ENCODE assay signal across 8 mouse cellular contexts in the genomic region with DNA sequence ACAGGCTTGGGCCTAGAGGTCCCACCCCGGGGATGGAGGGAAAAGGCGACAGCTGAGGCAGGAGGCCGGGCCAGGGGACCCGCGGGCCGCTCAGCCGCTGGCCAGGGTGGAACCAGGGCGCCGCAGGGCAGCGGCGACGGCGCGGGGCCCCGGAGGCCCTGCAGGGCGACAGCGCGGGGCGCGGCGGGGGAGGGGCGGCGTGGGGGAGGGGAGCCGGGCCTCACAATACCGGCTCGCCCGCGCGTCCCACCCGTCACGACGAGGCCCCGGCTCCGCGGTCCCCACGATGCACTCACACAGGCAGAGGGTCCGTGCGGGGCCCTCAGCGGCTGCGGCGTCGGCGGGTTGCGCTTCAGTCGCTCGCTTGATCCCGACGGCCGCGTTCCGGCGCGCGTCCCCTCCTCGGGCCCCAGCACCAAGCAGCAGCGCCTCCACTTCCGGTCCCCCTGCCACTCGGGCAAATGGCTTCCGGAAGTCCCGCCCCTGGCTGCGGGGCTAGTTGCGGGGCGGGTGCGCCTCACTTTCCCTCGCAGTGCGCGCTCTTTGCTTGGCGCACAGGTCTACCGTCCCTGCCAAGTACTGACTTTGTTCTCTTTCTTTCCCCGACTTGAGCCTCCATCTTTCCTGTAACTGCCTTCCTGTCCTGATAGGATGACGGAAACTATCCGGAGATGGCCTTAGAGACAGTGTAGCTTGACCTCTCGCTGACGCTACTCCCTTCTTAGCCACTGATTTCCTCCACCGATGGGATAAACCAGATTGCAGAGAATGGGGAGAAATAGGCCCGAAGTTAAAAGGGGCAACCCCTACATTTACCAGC. TPM values are rescaled to one million over a fixed set of nuclear protein-coding genes. Genes with fewer than 3 reads are reported as not detected.
DNase-seq lines count a peak whose midpoint lies in the region; ATAC-seq and TF ChIP-seq lines count a peak whose summit lies in the region.

No protein-coding gene starts in this region.

- TF ChIP-seq CTCF in Patski (IDR thresholded peaks at IDR 0.05): no peak

- WGBS in hindbrain, embryonic 15.5 days: under 1% methylated on average over 49 of the region's 76 CpGs

- ATAC-seq in Patski: peak; percentile 81
- ATAC-seq in hindbrain, embryonic 15.5 days (ENCODE audit: low FRiP score, low read depth): peak; percentile 95

- peak overlapping the region; percentile 95 for H3K4me2 ChIP-seq in hindbrain, embryonic 15.5 days

- in situ Hi-C loops in Patski (cut with MboI; ENCODE audit: low pct_unique_long_range_greater_than_20kb): no loop called here

- H3K9me3 ChIP-seq in hindbrain, embryonic 15.5 days: no peaks in the 10 kb centered on the region

- no peak for DNase-seq in Patski (ENCODE audit: low read depth, low spot score)
- DNase-seq in cerebellum, postnatal 14 days: peak; percentile 95 to 97
- peak; percentile 73 to 81 for DNase-seq in frontal cortex, postnatal 25 days (ENCODE audit: low spot score in 2 of 2)
- DNase-seq in left cerebral cortex, adult 11 months (ENCODE audit: low spot score): peak; percentile 81
- DNase-seq in lung, postnatal 4 days: peak; percentile 91 to 93
- peak; percentile 83 for DNase-seq in retina, postnatal 7 days (ENCODE audit: low read depth, low spot score)
- DNase-seq in urinary bladder, adult 2 months (ENCODE audit: low spot score): peak; percentile 81

- H3K36me3 ChIP-seq in hindbrain, embryonic 15.5 days: no peaks in the 10 kb centered on the region

- no peaks in the 10 kb centered on the region for H3K27me3 ChIP-seq in Patski
- no peaks in the 10 kb centered on the region for H3K27me3 ChIP-seq in hindbrain, embryonic 15.5 days

- H3K4me1 ChIP-seq in hindbrain, embryonic 15.5 days (replicated peaks): peaks cover 47% of the 10 kb centered on the region

- POLR2A ChIA-PET in Patski (lab: Charles Lee): no interaction called here

- H3K4me3 ChIP-seq in hindbrain, embryonic 15.5 days: peak overlapping the region; percentile 93

- CTCF ChIA-PET in Patski (lab: Charles Lee): no interaction called here

- H3K27ac ChIP-seq in hindbrain, embryonic 15.5 days (replicated peaks): peak overlapping the region; percentile 95

- peak overlapping the region; percentile 92 for H3K9ac ChIP-seq in hindbrain, embryonic 15.5 days

RNA-seq across cellular contexts. Expression of a gene that starts 27.9 kb away (rescaled TPM):
- polyA plus RNA-seq in Patski (2021): 138 TPM
- 258 and 263 TPM in 2 replicates for polyA plus RNA-seq in hindbrain, embryonic 15.5 days (2015; fragmentation: Nextera tagmentation; extraction: Ambion mirVana)
- polyA plus RNA-seq in urinary bladder, adult 2 months (2012; rRNA removed): 42.7 and 45.4 TPM in 2 replicates

RNA-seq across cellular contexts. Expression of a gene that starts 28.0 kb away (rescaled TPM):
- polyA plus RNA-seq in Patski (2021): 46.2 TPM
- 11.6 and 12.6 TPM in 2 replicates for polyA plus RNA-seq in hindbrain, embryonic 15.5 days (2015; fragmentation: Nextera tagmentation; extraction: Ambion mirVana)
- 9.7 and 17.1 TPM in 2 replicates for polyA plus RNA-seq in urinary bladder, adult 2 months (2012; rRNA removed)

RNA-seq across cellular contexts. Expression of a gene that starts 29.6 kb away (rescaled TPM):
- 132 TPM for polyA plus RNA-seq in Patski (2021)
- polyA plus RNA-seq in hindbrain, embryonic 15.5 days (2015; fragmentation: Nextera tagmentation; extraction: Ambion mirVana): 48.3 and 50.7 TPM in 2 replicates
- polyA plus RNA-seq in urinary bladder, adult 2 months (2012; rRNA removed): 102 and 121 TPM in 2 replicates

RNA-seq across cellular contexts. Expression of a gene that starts 48.8 kb away (rescaled TPM):
- polyA plus RNA-seq in Patski (2021): 930 TPM
- polyA plus RNA-seq in hindbrain, embryonic 15.5 days (2015; fragmentation: Nextera tagmentation; extraction: Ambion mirVana): 6.5 and 7.2 TPM in 2 replicates
- 8,790 and 9,672 TPM in 2 replicates for polyA plus RNA-seq in urinary bladder, adult 2 months (2012; rRNA removed)
